Mouse (Mus musculus) intestine, embryonic 16.5 days (tissue): ENCODE data around the gene Cyp3a57. TPM values are rescaled to one million over a fixed set of nuclear protein-coding genes. Genes with fewer than 3 reads are reported as not detected.
"Not testable (repeated sequence)": the region's sequence is repeated elsewhere in the genome, so short reads cannot be mapped to it uniquely, and the experiment has no call there.

ENCODE experiments used
- ATAC-seq: fragments of 200-750 bp; cut with Nextera tagmentation; 2 replicates; pipeline ENCODE4 v1.8.0; 2017; ENCODE audit warnings: moderate TSS enrichment, moderate library complexity
- H3K27ac ChIP-seq: fragments of 300-500 bp; sonication (generic); 2 replicates; pipeline ENCODE4 v1.5.1; 2014; ENCODE audit warnings: mild to moderate bottlenecking, low read length
- H3K27me3 ChIP-seq: fragments of 300-500 bp; sonication (generic); replicated peaks from 2 replicates; pipeline ENCODE4 v1.6.1; 2014; ENCODE audit warnings: low read length, control low read depth, mixed read lengths; ENCODE audit not compliant: control insufficient read depth, insufficient read depth
- H3K36me3 ChIP-seq: fragments of 300-500 bp; sonication (generic); 2 replicates; pipeline ENCODE4 v1.6.1; 2014; ENCODE audit warnings: low read length, control low read depth; ENCODE audit not compliant: control insufficient read depth, insufficient read depth
- H3K4me1 ChIP-seq: fragments of 300-500 bp; sonication (generic); 2 replicates; pipeline ENCODE4 v1.6.1; 2014; ENCODE audit warnings: low read length, control low read depth, mixed read lengths; ENCODE audit not compliant: control insufficient read depth, insufficient read depth
- H3K4me2 ChIP-seq: fragments of 300-500 bp; sonication (generic); 2 replicates; pipeline ENCODE4 v1.6.1; 2014; ENCODE audit warnings: low read depth, low read length, control low read depth
- H3K4me3 ChIP-seq: fragments of 300-500 bp; sonication (generic); 2 replicates; pipeline ENCODE4 v1.5.1; 2014; ENCODE audit warnings: mild to moderate bottlenecking, low read length
- H3K9ac ChIP-seq: fragments of 300-500 bp; sonication (generic); 2 replicates; pipeline ENCODE4 v1.6.1; 2014; ENCODE audit warnings: low read depth, low read length
- H3K9me3 ChIP-seq: fragments of 300-500 bp; sonication (generic); 2 replicates; pipeline ENCODE4 v1.6.1; 2016; ENCODE audit warnings: low read length, control low read depth; ENCODE audit not compliant: control insufficient read depth
- WGBS: fragments of 180-500 bp; shearing (Covaris S2); extraction: QIAGEN DNeasy Blood & Tissue Kit; methylation state at CpG from one replicate; pipeline ENCODE4 v1.1.7; 2014; 5-methylcytosine and 5-hydroxymethylcytosine counted together
- polyA plus RNA-seq: library from polyadenylated mRNA; unstranded; fragments of >200 nt; fragmentation: Nextera tagmentation; extraction: Ambion mirVana; gene quantifications from 2 replicates; pipeline ENCODE4 v1.2.1, GENCODE M21; 2015

Gene Cyp3a57
- not detected in 2 replicates for polyA plus RNA-seq

DNA sequence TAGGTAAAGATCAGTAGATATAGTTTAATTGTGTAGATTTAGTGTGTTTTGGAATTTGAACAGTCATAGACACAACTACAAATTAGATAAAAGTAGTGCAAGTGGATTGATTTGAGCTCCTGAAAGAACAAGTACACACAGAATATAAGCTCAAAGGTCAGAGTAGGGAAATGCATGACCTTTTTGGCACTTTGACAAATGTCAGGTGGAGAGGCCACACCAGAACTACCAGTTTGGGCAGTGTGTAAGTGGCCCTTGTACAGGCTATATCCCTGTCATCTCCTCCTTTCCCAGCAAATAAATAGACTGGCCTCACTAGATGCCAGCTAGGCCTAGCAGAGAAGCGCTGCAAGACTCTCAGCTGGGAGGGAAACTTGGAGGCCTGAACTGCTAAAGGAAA lies at the start of gene Cyp3a57:
Gene Cyp3a57, plus strand, starts transcription at position 339 of the 400 bp plus-strand sequence.
- ATAC-seq = no peak
- Histone ChIP-seq H3K4me3 (no peak within 1 kb of the TSS), H3K4me1 (no peaks in the 10 kb centered on the region), H3K4me2 (no peak within 1 kb of the TSS), H3K27me3 (no peaks in the 10 kb centered on the region), H3K9ac (no peak within 1 kb of the TSS), H3K9me3 (no peaks in the 10 kb centered on the region), H3K27ac (no peak within 1 kb of the TSS), H3K36me3 (no peaks in the 10 kb centered on the region)
- 84% methylated on average over 1 of the region's 1 CpGs for WGBS

DNA sequence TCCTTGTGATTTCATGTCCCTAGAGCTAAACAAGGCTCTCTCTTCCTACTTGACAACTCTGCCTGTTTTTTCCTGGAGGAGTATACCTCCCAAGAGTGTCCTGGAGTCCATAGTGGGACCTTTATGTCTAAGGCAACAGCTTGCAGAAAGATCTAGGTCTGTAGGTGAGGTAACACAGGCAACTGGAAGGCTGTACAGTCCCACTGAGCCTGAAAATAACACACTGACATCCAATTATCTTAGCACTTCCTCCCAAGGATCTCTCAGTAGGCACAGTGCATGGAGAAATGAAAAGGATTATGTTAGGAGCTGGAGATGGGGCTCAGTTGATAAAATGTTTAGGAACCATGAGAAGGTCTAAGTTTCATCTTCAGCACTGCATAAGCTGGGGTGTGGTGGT lies 44.6 kb upstream of the Cyp3a57 start:
- H3K36me3 ChIP-seq = no peaks in the 10 kb centered on the region
- H3K9me3 ChIP-seq = no peaks in the 10 kb centered on the region
- H3K4me1 ChIP-seq = no peaks in the 10 kb centered on the region
- H3K27ac ChIP-seq = no peak overlapping the region
- no peak overlapping the region for H3K4me3 ChIP-seq
- no peak overlapping the region for H3K9ac ChIP-seq
- no peak for ATAC-seq
- no peaks in the 10 kb centered on the region for H3K27me3 ChIP-seq
- H3K4me2 ChIP-seq = no peak overlapping the region

DNA sequence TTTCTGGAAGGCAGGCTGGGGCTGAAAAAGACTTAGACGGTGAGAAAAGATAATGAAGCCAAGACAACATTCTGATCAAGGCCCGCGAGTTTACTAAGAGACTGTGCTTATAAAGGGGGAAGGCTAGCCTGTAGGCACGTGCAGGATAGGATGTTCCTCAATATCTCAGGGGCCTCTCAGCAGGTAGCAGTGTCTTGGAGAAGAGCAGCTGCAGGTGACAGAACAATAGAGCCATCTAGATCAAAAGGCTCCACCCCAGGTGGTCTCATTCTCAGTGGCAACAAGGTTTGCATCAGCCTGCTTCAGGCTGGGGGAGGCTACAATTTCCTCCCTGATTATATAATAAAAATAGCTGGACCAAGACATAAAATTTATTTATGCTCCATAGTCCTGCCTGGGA lies 43.3 kb upstream of the Cyp3a57 start:
- not testable (repeated sequence) for H3K4me3 ChIP-seq, H3K4me1 ChIP-seq, H3K9me3 ChIP-seq, H3K27me3 ChIP-seq, H3K27ac ChIP-seq, ATAC-seq, H3K4me2 ChIP-seq, H3K36me3 ChIP-seq, H3K9ac ChIP-seq
- WGBS = 73% methylated on average over 4 of the region's 4 CpGs

DNA sequence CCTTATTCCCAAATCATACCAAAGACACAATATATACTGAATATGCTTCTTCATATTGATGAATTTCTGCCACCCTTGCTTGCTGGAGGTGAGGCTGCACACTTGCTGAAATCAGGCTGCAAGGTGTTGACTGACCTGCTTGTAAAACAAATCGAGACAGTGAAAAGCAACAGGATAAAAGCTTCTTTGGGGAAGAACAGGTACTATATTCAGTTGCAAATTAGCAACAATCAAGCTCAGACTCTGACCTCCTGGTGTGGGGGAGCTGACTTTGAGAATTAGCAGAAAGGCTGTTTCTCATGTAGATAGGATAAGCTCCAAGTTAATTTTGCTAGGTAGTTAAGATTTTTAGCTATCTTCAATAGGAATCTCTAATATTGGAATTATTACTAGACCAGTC lies 42.7 kb upstream of the Cyp3a57 start:
- H3K4me2 ChIP-seq = no peak overlapping the region
- H3K9me3 ChIP-seq = no peaks in the 10 kb centered on the region
- no peak overlapping the region for H3K4me3 ChIP-seq
- no peak for ATAC-seq
- H3K27ac ChIP-seq = no peak overlapping the region
- 81% methylated on average over 1 of the region's 1 CpGs for WGBS
- H3K4me1 ChIP-seq = no peaks in the 10 kb centered on the region
- H3K27me3 ChIP-seq = no peaks in the 10 kb centered on the region
- no peaks in the 10 kb centered on the region for H3K36me3 ChIP-seq
- no peak overlapping the region for H3K9ac ChIP-seq

DNA sequence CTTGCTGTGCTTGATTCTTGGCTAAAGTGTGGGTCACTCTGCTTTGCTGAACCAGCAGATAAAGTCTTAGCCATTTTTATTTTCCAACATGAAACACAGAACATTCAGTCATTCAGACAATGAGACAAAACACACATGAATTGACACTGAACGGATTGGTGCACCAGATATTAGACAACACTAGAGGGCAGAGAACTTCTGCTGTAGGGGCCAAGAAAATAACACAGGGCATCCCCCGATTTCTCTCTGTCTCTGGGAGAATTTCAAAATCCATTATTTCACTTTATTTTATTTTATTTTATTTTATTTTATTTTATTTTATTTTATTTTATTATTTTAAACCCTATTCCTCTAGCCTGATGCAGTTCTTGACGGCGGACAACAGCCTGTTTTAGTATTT lies 38.1 kb upstream of the Cyp3a57 start:
- not testable (repeated sequence) for H3K4me3 ChIP-seq, H3K4me2 ChIP-seq, H3K27me3 ChIP-seq, ATAC-seq, H3K36me3 ChIP-seq, H3K27ac ChIP-seq, H3K9ac ChIP-seq, H3K4me1 ChIP-seq, H3K9me3 ChIP-seq
- WGBS = 93% methylated on average over 4 of the region's 4 CpGs

DNA sequence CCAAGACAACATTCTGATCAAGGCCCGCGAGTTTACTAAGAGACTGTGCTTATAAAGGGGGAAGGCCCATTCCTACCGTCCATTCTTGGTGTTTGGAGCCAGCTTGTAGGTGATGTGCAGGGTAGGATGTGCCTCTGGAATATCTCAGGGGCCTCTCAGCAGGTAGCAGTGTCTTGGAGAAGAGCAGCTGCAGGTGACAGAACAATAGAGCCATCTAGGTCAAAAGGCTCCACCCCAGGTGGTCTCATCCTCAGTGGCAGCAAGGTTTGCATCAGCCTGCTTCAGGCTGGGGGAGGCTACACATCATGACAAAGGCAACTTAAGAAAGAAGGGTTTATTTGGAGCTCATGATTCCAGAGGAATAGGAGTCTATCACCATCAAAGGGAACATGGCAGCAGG lies 37.3 kb upstream of the Cyp3a57 start:
- 81% methylated on average over 3 of the region's 3 CpGs for WGBS
- not testable (repeated sequence) for H3K4me3 ChIP-seq, H3K4me1 ChIP-seq, H3K4me2 ChIP-seq, H3K27ac ChIP-seq, ATAC-seq, H3K9me3 ChIP-seq, H3K36me3 ChIP-seq, H3K27me3 ChIP-seq, H3K9ac ChIP-seq

DNA sequence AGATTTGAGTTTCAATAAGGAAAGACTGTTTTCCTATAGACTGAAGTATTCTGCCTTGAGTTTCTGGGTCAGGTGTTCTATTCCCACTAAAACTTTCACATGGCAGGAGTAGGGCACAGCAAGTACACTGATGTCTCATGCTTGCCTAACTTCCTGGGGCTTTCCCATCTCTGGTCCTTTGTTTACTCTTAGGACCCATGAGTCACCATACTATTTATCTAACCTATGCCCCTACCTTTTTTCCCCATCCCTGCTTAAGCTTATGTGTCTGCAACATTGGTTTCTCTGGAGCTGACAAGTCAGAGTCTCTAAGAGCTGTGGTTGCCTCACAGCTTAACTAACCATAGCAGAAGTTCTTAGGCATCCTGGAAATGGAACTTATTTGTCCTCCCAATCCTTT lies 31.2 kb upstream of the Cyp3a57 start:
- no peak overlapping the region for H3K4me3 ChIP-seq
- ATAC-seq = no peak
- H3K9me3 ChIP-seq = no peaks in the 10 kb centered on the region
- no peaks in the 10 kb centered on the region for H3K27me3 ChIP-seq
- H3K27ac ChIP-seq = no peak overlapping the region
- no peak overlapping the region for H3K4me2 ChIP-seq
- no peaks in the 10 kb centered on the region for H3K36me3 ChIP-seq
- no peak overlapping the region for H3K9ac ChIP-seq
- no peaks in the 10 kb centered on the region for H3K4me1 ChIP-seq

DNA sequence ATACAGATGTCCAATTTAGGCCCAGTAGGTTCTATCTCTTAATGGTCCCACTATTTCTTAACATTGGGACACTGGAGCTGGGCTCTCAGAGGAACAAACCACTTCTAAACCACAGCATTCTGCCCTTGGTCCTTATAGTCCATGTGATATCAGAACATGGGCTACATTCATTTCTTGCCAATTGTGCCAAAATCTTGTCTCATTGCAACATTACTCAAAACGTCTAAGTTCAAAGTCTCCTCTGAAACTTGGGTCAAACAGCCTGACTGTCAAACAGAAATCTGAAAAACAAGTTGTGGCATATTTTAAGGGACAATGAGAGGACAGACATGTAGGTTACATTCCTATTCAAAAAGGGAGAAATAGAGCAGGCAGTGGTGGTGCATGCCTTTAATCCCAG lies 27.9 kb upstream of the Cyp3a57 start:
- H3K27ac ChIP-seq = no peak overlapping the region
- H3K4me1 ChIP-seq = no peaks in the 10 kb centered on the region
- no peak overlapping the region for H3K9ac ChIP-seq
- no peak overlapping the region for H3K4me2 ChIP-seq
- ATAC-seq = no peak
- H3K9me3 ChIP-seq = 0 out of 2 replicates have a peak, but pooled peaks cover under 1% of the 10 kb centered on the region
- 80% methylated on average over 1 of the region's 1 CpGs for WGBS
- no peaks in the 10 kb centered on the region for H3K27me3 ChIP-seq
- H3K4me3 ChIP-seq = no peak overlapping the region
- H3K36me3 ChIP-seq = no peaks in the 10 kb centered on the region

DNA sequence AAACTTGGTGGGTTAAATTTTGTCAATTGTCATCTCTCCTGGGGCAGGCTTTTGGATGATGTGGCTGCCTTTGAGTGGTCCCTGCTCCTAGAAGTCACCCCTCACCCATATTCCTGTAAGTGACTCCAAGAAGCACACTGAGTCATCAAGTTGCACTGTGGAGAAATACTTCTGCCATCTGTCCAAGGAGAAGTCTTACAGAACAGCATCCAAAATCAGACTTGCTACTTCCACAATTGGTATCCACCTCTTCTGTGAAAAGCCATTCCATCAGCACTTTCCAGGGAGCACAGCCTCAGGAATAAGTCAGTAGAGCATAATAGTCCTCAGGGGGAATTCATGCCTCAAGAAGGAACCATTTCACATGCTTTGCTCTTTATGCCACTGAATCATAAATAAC lies 6.3 kb upstream of the Cyp3a57 start:
- not testable (repeated sequence) for H3K27me3 ChIP-seq, ATAC-seq, H3K9me3 ChIP-seq, H3K4me3 ChIP-seq, H3K4me2 ChIP-seq, H3K9ac ChIP-seq, H3K4me1 ChIP-seq, H3K27ac ChIP-seq, H3K36me3 ChIP-seq

DNA sequence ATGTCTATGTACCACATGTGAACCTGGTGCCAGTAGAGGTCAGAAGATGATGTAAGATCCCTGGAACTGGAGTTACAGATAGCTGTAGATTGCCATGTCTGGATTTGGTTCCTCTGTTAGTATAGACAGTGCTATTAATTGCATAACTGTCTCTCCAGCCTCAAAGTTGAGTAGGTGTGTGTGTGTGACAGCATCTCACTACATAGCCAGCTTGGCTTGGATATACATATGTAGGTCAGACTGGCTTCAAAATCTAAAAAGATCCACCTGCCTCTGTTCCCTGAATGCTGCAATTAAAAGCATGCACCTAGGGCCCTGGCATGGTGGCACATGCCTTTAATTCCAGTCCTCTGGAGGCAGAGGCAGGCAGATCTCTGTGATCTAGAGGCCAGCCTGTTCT lies 4.6 kb downstream of the Cyp3a57 start:
- Histone ChIP-seq H3K9me3 (no peaks in the 10 kb centered on the region), H3K4me2 (no peak overlapping the region), H3K9ac (no peak overlapping the region), H3K4me1 (no peaks in the 10 kb centered on the region), H3K36me3 (no peaks in the 10 kb centered on the region), H3K4me3 (no peak overlapping the region), H3K27me3 (no peaks in the 10 kb centered on the region), H3K27ac (no peak overlapping the region)
- no peak for ATAC-seq
